Mouse (Mus musculus) CH12.LX (cell line): ENCODE measurements around the gene Pald1.

Experiments
- CTCF ChIP-seq, 2 experiments: IDR thresholded peaks in 1 of 2; conservative IDR thresholded peaks in 1 of 2; 2 replicates each; pipeline ENCODE4 v1.5.1; 2011 to 2012; ENCODE audit warnings: low read depth in 2 of 2, low read length in 2 of 2, improper control_type of control experiment in 1 of 2, inconsistent platforms in 1 of 2, mild to moderate bottlenecking in 1 of 2, moderate library complexity in 1 of 2
- E2F4 ChIP-seq: IDR thresholded peaks from 2 replicates; pipeline ENCODE4 v1.6.1; 2011; ENCODE audit warnings: low read depth, low read length, improper control_type of control experiment; ENCODE audit not compliant: insufficient replicate concordance
- EP300 ChIP-seq: IDR thresholded peaks from 2 replicates; pipeline ENCODE4 v1.6.1; 2011; ENCODE audit warnings: low read length, improper control_type of control experiment
- ETS1 ChIP-seq: conservative IDR thresholded peaks from 2 replicates; pipeline ENCODE4 v1.6.1; 2012; ENCODE audit warnings: low read depth, mild to moderate bottlenecking, inconsistent platforms, low read length, improper control_type of control experiment, moderate library complexity
- JUN ChIP-seq: IDR thresholded peaks from 2 replicates; pipeline ENCODE4 v1.6.1; 2011; ENCODE audit warnings: low read depth, mild to moderate bottlenecking, low read length, improper control_type of control experiment, moderate library complexity; ENCODE audit not compliant: insufficient read depth
- KAT2A ChIP-seq: IDR thresholded peaks from 2 replicates; pipeline ENCODE4 v1.6.1; 2012; ENCODE audit warnings: low read length, improper control_type of control experiment, inconsistent platforms; ENCODE audit not compliant: insufficient replicate concordance
- MAFK ChIP-seq: IDR thresholded peaks from 2 replicates; pipeline ENCODE4 v1.6.1; 2011; ENCODE audit warnings: low read length, improper control_type of control experiment; ENCODE audit not compliant: insufficient replicate concordance
- MAZ ChIP-seq: IDR thresholded peaks from 2 replicates; pipeline ENCODE4 v1.6.1; 2012; ENCODE audit warnings: low read depth, mild to moderate bottlenecking, inconsistent platforms, low read length, improper control_type of control experiment, moderate library complexity
- POLR2A ChIP-seq: IDR thresholded peaks from 2 replicates; pipeline ENCODE4 v1.6.1; 2011; ENCODE audit warnings: low read depth, mild to moderate bottlenecking, improper control_type of control experiment, low read length
- ZMIZ1 ChIP-seq: IDR thresholded peaks from 2 replicates; pipeline ENCODE4 v1.6.1; 2012; ENCODE audit warnings: low read depth, mild to moderate bottlenecking, inconsistent platforms, low read length, improper control_type of control experiment

GRCm38 (mm10) chr10:61365902-61366301, 17.4 kb downstream of the Pald1 start:
- TF ChIP-seq EP300 (no peak), ZMIZ1 (no peak), CTCF (conservative IDR thresholded peaks at IDR 0.05 in 1 of 2, IDR thresholded peaks at IDR 0.05 in 1 of 2; ENCODE audit: low read depth in 2 of 2, low read length in 2 of 2) (no peak), MAZ (no peak), POLR2A (no peak), ETS1 (no peak), MAFK (no peak), JUN (no peak), KAT2A (no peak), E2F4 (no peak)
